Mouse (Mus musculus) kidney, embryonic 14.5 days (tissue): ENCODE data around the gene Zkscan7. TPM values are rescaled to one million over a fixed set of nuclear protein-coding genes. Genes with fewer than 3 reads are reported as not detected.
A peak's percentile ranks its signal among the peaks of the same experiment; 100 is the strongest.
"Not testable (repeated sequence)": the region's sequence is repeated elsewhere in the genome, so short reads cannot be mapped to it uniquely, and the experiment has no call there.

ENCODE experiments used
- ATAC-seq: fragments of 200-750 bp; cut with Nextera tagmentation; 2 replicates; pipeline ENCODE4 v1.8.0; 2017; ENCODE audit warnings: moderate number of reproducible peaks, mild to moderate bottlenecking, moderate TSS enrichment, moderate library complexity; ENCODE audit not compliant: low FRiP score, low TSS enrichment
- H3K27ac ChIP-seq: fragments of 300-500 bp; sonication (generic); 2 replicates; pipeline ENCODE4 v1.5.1; 2014; ENCODE audit warnings: low read depth, mild to moderate bottlenecking, low read length, moderate library complexity, mixed read lengths
- H3K27me3 ChIP-seq: fragments of 300-500 bp; sonication (generic); 2 replicates; pipeline ENCODE4 v1.6.1; 2014; ENCODE audit warnings: mild to moderate bottlenecking, low read length; ENCODE audit not compliant: control insufficient read depth, insufficient read depth
- H3K36me3 ChIP-seq: fragments of 300-500 bp; sonication (generic); 2 replicates; pipeline ENCODE4 v1.6.1; 2014; ENCODE audit warnings: low read length, mixed read lengths; ENCODE audit not compliant: control insufficient read depth, insufficient read depth
- H3K4me1 ChIP-seq: fragments of 300-500 bp; sonication (generic); 2 replicates; pipeline ENCODE4 v1.6.1; 2014; ENCODE audit warnings: low read length, mixed read lengths; ENCODE audit not compliant: control insufficient read depth, insufficient read depth
- H3K4me2 ChIP-seq: fragments of 300-500 bp; sonication (generic); replicated peaks from 2 replicates; pipeline ENCODE4 v1.6.1; 2014; ENCODE audit warnings: low read depth, mild to moderate bottlenecking, low read length
- H3K4me3 ChIP-seq: fragments of 300-500 bp; sonication (generic); 2 replicates; pipeline ENCODE4 v1.5.1; 2014; ENCODE audit warnings: mild to moderate bottlenecking, low read length
- H3K9ac ChIP-seq: fragments of 300-500 bp; sonication (generic); 2 replicates; pipeline ENCODE4 v1.6.1; 2014; ENCODE audit warnings: low read depth, mild to moderate bottlenecking, low read length, moderate library complexity
- H3K9me3 ChIP-seq: fragments of 300-500 bp; sonication (generic); 2 replicates; pipeline ENCODE4 v1.6.1; 2016; ENCODE audit warnings: low read length; ENCODE audit not compliant: control insufficient read depth
- WGBS: fragments of 180-500 bp; shearing (Covaris S2); extraction: QIAGEN DNeasy Blood & Tissue Kit; methylation state at CpG from one replicate; pipeline ENCODE4 v1.1.7; 2014; 5-methylcytosine and 5-hydroxymethylcytosine counted together
- polyA plus RNA-seq: library from polyadenylated mRNA; unstranded; fragments of >200 nt; fragmentation: Nextera tagmentation; extraction: Ambion mirVana; gene quantifications from 2 replicates; pipeline ENCODE4 v1.2.1, GENCODE M21; 2014

Zkscan7 gene
- polyA plus RNA-seq, 1 experiment from 2014 or later: 3.6 TPM

DNA sequence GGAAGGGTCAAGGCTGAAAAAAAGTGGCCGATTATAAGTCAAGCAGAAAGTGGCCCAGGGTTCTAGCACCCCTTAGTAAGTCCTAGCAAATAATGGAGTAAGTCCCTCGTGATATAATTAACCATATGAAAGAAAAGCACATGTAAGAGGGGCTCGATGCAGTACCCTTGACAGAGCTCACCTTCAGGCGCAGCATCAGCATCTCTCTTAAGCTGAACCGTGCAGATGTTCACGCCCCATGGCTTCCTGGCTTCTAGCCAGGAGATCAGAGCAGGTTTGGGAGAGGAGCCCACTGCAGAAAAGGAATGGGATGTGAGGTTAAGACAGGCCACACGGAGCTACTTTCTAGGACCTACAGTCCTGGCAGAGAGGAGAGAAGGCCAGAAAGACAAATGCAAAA is 31.0 kb upstream of the Zkscan7 start:
- no peaks in the 10 kb centered on the region for H3K27me3 ChIP-seq
- WGBS: 95% methylated on average over 7 of the region's 7 CpGs
- no peak overlapping the region for H3K4me3 ChIP-seq
- no peak overlapping the region for H3K4me2 ChIP-seq
- H3K27ac ChIP-seq: no peak overlapping the region
- no peaks in the 10 kb centered on the region for H3K4me1 ChIP-seq
- H3K9me3 ChIP-seq: peaks cover 17% of the 10 kb centered on the region
- peak; percentile 28; the same call in 1 of the 2 replicates for ATAC-seq
- H3K36me3 ChIP-seq: peaks cover 92% of the 10 kb centered on the region
- no peak overlapping the region for H3K9ac ChIP-seq

DNA sequence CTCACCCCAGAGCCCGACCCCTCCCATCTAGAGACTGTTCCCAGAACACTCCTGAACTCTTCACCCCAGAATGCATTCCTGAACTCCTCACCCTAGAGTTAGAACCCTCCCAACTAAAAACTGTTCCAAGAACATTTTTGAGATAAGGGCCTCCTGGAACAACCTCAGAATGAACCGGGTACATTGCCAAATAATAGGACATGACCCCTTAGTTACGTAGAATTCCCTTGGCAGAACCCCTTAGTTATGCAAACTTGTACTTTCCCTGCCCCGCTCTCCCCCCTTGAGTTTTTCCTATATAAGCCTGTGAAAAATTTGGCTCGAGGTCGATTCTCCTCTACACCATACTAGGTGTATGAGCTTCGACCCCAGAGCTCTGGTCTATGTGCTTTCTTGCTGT is 30.3 kb upstream of the Zkscan7 start:
- not testable (repeated sequence) for H3K27me3 ChIP-seq, H3K4me2 ChIP-seq, H3K4me1 ChIP-seq, ATAC-seq, H3K4me3 ChIP-seq, H3K9ac ChIP-seq, H3K27ac ChIP-seq
- WGBS: 95% methylated on average over 2 of the region's 7 CpGs
- Histone ChIP-seq H3K36me3 (peaks cover 93% of the 10 kb centered on the region), H3K9me3 (peaks cover 22% of the 10 kb centered on the region)

GRCm38 (mm10) chr9:122855617-122856016 is 29.9 kb upstream of the Zkscan7 start:
- Histone ChIP-seq H3K36me3 (peaks cover 94% of the 10 kb centered on the region), H3K9me3 (peaks cover 26% of the 10 kb centered on the region), H3K4me3 (no peak overlapping the region), H3K27ac (no peak overlapping the region), H3K27me3 (no peaks in the 10 kb centered on the region), H3K4me1 (no peaks in the 10 kb centered on the region), H3K4me2 (no peak overlapping the region), H3K9ac (no peak overlapping the region)
- ATAC-seq: no peak
- 94% methylated on average over 4 of the region's 4 CpGs for WGBS

- H3K9ac ChIP-seq: no peak overlapping the region
- no peak overlapping the region for H3K4me3 ChIP-seq
- ATAC-seq: no peak
- H3K27me3 ChIP-seq: no peaks in the 10 kb centered on the region
- H3K9me3 ChIP-seq: peaks cover 34% of the 10 kb centered on the region
- H3K4me2 ChIP-seq: no peak overlapping the region
- WGBS: 95% methylated on average over 3 of the region's 3 CpGs
- H3K27ac ChIP-seq: no peak overlapping the region
- peaks cover 94% of the 10 kb centered on the region for H3K36me3 ChIP-seq
- no peaks in the 10 kb centered on the region for H3K4me1 ChIP-seq
Measured at GRCm38 (mm10) chr9:122856716-122857115, 28.8 kb upstream of the Zkscan7 start.

DNA sequence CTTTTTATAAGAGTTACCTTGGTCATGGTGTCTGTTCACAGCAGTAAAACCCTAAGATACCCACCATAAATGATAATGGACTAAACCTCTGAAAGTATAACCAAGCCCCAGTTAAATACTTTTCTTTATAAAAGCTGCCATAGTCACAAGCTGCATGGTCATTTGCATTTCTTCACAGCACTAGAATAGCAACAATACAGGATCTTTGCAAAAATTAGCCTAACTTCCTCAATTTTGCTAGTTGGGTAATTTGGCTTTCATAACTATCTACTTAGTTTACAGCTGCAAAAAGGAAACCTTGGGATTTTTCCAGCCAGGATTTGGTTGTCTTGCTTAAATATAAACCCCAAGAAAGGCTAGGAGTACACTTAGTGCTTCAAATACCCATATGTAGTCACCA is 24.7 kb upstream of the Zkscan7 start:
- peaks cover 31% of the 10 kb centered on the region for H3K9me3 ChIP-seq
- peaks cover 7% of the 10 kb centered on the region for H3K4me1 ChIP-seq
- no peak overlapping the region for H3K9ac ChIP-seq
- no peak overlapping the region for H3K4me2 ChIP-seq
- H3K27ac ChIP-seq: no peak overlapping the region
- no peak overlapping the region for H3K4me3 ChIP-seq
- H3K36me3 ChIP-seq: peaks cover 64% of the 10 kb centered on the region
- H3K27me3 ChIP-seq: no peaks in the 10 kb centered on the region
- ATAC-seq: no peak

DNA sequence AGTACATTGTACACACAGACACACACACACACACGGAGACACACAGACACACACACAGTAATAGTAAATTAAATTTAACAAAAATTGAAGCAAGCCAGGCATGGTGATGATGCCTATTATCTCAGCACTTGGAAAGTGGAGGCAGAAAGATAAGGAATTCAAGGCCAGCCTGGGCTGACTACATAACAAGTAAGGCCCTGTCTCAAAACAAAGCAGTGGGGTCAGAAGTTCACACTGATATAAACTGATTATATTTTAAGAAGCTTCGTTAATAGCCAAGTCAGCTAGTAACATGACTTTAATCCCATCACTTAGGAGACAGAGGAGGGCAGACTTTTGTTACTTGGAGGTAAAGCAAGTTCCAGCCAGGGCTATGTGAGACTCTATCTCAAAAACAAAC is 21.8 kb upstream of the Zkscan7 start:
- Histone ChIP-seq H3K4me2 (0 out of 2 replicates have a peak overlapping the region, but pooled peaks have one; percentile 10), H3K4me1 (peaks cover 7% of the 10 kb centered on the region), H3K9ac (no peak overlapping the region), H3K27ac (no peak overlapping the region), H3K4me3 (no peak overlapping the region), H3K9me3 (peaks cover 34% of the 10 kb centered on the region), H3K27me3 (no peaks in the 10 kb centered on the region), H3K36me3 (peaks cover 37% of the 10 kb centered on the region)
- 88% methylated on average over 2 of the region's 2 CpGs for WGBS
- ATAC-seq: no peak

DNA sequence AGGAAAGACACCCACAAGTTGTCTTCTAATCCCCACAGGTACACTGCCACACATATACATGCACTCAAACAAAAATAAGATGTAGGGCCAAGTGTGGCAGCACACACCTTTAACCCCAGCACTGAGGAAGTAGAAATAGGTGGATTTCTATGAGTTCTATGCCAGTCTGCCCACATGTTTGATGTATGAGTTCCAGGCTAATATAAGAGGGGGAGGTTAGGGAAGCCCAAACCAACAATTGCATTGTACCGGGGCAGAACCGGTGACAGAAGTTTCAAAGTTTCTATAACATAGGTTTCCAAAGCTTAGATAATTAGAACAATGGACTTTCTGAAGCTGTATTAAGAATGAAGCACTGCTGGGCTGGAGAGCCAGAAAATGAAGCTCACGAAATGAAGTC is 20.6 kb upstream of the Zkscan7 start:
- Histone ChIP-seq H3K4me2 (peak overlapping the region; percentile 62), H3K4me3 (peak overlapping the region; percentile 89), H3K27ac (no peak overlapping the region), H3K9me3 (peaks cover 24% of the 10 kb centered on the region), H3K4me1 (peaks cover 7% of the 10 kb centered on the region), H3K36me3 (peaks cover 26% of the 10 kb centered on the region), H3K9ac (peak overlapping the region; percentile 85; the same call in 1 of the 2 replicates), H3K27me3 (no peaks in the 10 kb centered on the region)
- no peak for ATAC-seq
- 68% methylated on average over 3 of the region's 3 CpGs for WGBS

DNA sequence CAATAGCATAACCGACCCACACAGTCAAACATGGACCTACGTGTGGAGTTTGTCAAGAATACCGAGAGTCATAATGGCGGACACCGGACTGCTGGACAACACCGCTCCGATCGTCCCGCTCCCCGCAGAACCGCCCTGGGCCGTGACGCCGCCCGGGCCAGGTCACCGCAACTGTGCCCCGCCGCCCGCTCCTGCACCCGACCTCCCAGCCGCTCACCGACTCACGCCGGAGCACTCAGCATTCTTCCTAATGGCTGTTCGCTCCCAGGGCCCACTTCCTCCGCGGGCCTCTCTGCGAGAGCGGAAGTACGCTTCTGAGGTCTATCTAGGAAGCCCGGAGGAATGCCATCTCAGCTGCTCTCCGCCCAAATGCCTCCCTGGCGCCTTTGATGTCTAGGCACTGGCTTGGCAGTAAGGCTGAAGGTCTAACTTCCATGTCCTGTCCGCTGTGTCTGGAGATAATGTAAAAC is 19.8 kb upstream of the Zkscan7 start, which contains the start of gene Zfp445:
Gene Zfp445, minus strand, starts transcription at position 310 of the 470 bp plus-strand sequence.
- peak; percentile 94 for ATAC-seq
- Histone ChIP-seq H3K9me3 (peaks cover 18% of the 10 kb centered on the region; the same call in 1 of the 2 replicates), H3K36me3 (peaks cover 17% of the 10 kb centered on the region), H3K27me3 (no peaks in the 10 kb centered on the region), H3K27ac (peak within 1 kb of the TSS; percentile 79), H3K4me3 (peak within 1 kb of the TSS; percentile 89), H3K4me2 (peak within 1 kb of the TSS; percentile 62), H3K9ac (peak within 1 kb of the TSS; percentile 85), H3K4me1 (peaks cover 7% of the 10 kb centered on the region)
- WGBS: 1% methylated on average over 34 of the region's 34 CpGs

DNA sequence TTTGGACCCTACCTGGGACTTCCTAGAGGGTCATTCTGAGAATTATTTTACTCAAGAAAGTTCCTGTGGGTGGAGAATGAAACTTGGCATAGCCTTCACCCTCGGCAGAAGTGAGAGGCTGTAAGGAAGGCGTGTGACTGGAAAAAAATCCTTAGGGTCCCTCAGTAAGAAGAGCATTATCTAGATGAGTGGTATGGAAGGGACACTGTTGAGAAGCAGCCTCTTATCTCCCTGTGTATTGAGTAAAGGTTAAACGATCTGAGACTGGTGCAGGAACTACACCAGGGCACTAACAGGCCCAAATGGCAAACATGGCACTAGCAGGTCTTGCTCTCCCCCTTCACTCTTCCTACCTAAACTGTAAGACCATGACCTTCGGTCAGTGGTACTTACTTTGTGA is 19.3 kb upstream of the Zkscan7 start:
- peak overlapping the region; percentile 89 for H3K4me3 ChIP-seq
- peaks cover 14% of the 10 kb centered on the region; the same call in 1 of the 2 replicates for H3K9me3 ChIP-seq
- H3K27me3 ChIP-seq: no peaks in the 10 kb centered on the region
- H3K4me2 ChIP-seq: peak overlapping the region; percentile 37
- ATAC-seq: no peak; the same call in 1 of the 2 replicates
- peaks cover 7% of the 10 kb centered on the region for H3K4me1 ChIP-seq
- H3K27ac ChIP-seq: no peak overlapping the region
- 87% methylated on average over 4 of the region's 4 CpGs for WGBS
- peaks cover 12% of the 10 kb centered on the region for H3K36me3 ChIP-seq
- peak overlapping the region; percentile 85; the same call in 1 of the 2 replicates for H3K9ac ChIP-seq
